Mouse (Mus musculus) lung, postnatal 0 days (tissue): ENCODE measurements around the gene Fut11.

Experiments
- CTCF ChIP-seq: IDR thresholded peaks from 2 replicates; pipeline ENCODE4 v1.5.1; 2016; ENCODE audit warnings: antibody characterized with exemption, mild to moderate bottlenecking
- EP300 ChIP-seq: IDR thresholded peaks from 2 replicates; pipeline ENCODE4 v1.6.1; 2016; ENCODE audit warnings: antibody characterized with exemption, mild to moderate bottlenecking, control low read depth

DNA sequence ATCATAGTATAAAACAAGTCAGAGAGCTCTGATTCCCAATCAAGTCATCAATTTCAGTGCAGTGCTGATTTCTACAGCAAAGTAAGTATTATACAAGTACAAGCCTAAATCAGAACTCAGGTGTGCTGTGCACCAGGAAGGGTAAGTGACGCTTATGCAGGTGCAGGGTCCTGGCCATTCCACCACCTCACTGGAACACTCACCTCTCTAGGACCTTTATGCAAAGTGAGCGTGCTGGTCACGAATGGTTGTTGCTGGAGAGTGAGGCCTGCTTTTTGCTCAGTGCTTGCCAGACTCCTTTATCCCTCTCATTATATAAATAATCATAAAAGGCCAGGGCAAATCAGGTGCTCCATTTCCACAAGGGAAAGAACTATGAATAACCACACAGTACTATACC, 5.6 kb downstream of the Fut11 start:
- no peak for TF ChIP-seq EP300
- TF ChIP-seq CTCF = no peak
